Mouse (Mus musculus) hindlimb bud, embryonic 11.5 days (tissue): ENCODE data around the gene Slc22a1.

Experiments used
- DNase-seq: peaks from one replicate; pipeline ENCODE4 v3.0.0-alpha.2; 2012; ENCODE audit warnings: low read depth, low spot score; ENCODE audit errors: extremely low spot score

Slc22a1 gene

DNA sequence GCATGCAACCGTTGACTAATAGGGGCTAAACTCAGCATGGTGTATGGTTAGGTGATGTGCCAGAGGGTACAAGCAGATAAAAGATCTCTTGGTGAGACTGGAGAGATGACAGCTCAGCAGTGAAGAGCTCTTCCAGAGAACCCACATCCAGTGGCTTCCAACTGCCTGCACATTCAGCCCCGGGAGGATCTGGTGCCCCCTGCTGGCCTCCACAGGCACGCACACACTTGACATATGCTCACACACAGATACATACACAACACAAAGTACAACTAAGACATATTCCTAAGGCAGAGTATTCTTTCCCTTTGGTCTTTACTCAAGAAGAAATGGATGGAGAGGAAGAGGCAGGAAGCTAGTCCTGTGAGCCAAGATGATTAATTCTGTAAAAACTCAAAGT lies 36.0 kb downstream of the Slc22a1 start:
- DNase-seq = no peak

DNA sequence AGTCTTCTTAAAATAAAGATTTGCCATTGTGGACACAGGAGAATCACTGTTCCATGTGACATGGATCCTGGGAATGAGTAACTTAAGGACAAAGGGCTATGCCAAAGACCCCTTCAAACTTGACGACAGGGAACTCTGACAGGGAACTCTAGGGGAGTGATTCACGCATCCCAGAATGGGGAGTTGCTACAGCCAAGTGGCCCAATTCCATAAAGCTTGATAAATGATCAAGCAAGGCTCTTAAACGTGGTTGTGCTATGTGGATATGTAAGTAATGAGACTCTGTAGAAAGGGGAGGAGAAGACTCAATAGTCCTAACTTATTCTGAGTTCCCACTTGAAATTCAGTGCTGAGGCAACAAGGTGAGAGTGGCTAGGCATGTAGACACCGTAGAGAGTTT lies 40.8 kb downstream of the Slc22a1 start:
- no peak for DNase-seq

- DNase-seq = peak; percentile 47
These were observed 43.6 kb downstream of the Slc22a1 start for GRCm38 (mm10) chr17:12631771-12632600.

DNA sequence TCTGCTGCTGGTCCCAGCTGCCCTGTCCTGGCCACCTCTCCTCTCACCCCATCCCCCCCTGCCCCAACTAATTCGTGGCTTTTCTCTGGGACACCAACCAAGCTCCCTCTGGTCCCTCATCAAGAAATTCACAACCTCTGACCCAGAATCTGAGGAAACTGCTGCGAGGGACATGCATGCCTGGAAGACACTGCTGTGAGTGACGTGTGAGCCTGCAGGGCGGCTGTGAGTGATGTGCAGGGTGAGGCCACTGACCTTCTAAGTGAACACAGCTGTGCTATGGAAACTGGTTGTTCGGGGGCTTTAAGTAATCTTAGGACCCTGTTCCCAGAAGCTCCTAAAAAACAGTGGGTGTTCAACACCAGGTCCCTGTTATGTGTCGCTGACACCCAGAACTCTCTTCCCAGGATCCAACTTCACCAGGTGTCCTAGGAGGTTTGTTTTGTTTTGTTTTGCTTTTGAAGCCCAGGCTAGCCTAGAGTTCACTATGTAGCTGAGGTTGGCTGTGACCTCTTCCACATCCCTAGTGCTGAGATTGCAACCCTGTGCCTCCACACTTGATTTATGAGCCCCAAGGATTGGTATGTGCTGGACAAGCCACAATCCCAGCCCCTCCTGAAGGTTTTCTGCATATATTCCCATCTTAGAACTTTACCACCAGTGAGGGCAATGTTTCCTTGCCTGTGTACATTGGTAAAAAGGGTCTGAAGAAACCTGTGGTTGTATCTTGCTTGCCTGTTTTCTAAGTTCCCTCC lies 44.5 kb downstream of the Slc22a1 start:
- DNase-seq = peak; percentile 6

- DNase-seq = no peak
These were observed 47.6 kb downstream of the Slc22a1 start for GRCm38 (mm10) chr17:12627983-12628382.

GRCm38 (mm10) chr17:12619641-12620040 lies 56.0 kb downstream of the Slc22a1 start:
- DNase-seq = no peak

DNA sequence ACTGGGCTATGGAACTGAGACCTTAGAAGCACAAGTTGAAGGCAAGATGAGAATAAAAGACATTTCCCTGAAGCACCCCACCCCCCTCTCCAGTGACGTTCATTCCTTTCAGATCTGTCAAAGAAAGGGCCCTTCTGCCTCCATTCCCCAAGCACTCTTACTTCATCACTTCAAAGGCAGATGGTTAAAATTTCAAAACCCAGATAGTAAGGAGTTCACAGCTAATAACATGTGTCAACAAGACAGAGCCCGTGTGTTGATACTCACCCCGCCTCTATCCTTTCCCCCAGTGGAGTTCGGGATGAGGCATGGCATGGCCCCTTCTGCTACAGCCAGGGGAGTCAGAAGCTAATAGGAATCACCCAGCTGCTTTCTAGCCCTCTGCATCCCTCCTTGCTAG lies 60.2 kb downstream of the Slc22a1 start:
- no peak for DNase-seq

- no peak for DNase-seq
These were observed 60.9 kb downstream of the Slc22a1 start for GRCm38 (mm10) chr17:12614511-12615385.

DNA sequence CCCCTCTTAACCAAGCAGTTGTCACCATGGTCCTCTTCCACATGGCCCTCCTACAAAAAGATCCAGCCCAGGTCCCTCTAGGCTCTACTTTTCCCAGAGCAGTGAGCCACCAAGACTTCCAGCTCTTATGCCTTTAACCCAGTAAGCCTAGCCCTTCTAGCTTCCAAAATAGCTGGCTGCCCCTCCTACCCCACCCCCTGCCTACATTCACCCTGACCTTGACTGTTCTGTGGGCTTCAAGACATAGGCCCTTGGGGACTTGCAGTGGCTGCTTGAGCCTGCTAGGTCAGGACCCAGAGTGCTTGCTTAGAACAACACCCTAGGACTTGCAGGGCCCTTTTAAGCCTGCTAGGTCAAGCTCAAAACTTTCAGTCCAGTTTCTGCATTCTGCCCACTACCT lies 68.4 kb downstream of the Slc22a1 start:
- no peak for DNase-seq

DNA sequence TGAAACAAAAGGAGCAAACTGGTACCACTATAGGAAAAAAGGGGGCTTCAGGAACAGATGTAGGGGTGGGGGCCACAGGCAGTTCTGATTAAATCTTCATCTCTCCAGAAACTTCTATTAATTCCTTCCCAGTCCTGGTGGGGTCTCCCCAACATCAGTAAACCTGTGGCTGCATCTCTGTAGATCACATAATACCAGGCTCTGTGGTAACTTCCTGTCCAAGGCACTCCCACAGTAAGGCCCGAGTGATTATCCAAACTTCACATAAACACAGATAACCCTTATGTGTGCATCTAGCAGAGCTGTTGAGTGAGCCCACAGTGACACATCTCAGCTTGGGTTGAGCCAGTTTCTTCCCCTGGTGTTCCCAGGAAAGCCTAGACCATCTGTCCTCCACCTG lies 69.0 kb downstream of the Slc22a1 start:
- DNase-seq = no peak
